Mouse (Mus musculus): ENCODE measurements around the gene Rims1. TPM values are rescaled to one million over a fixed set of nuclear protein-coding genes. Genes with fewer than 3 reads are reported as not detected.

Gene Rims1
- polyA plus RNA-seq, 1 experiment from 2014 or later, result 1.9 TPM

GRCm38 (mm10) chr1:22274081-22274480, 531.7 kb downstream of the Rims1 start:
- no peak overlapping the region for H3K4me3 ChIP-seq
- 51% methylated on average over 2 of the region's 2 CpGs for WGBS
- ATAC-seq (replicated peaks; ENCODE audit: insufficient number of reproducible peaks, insufficient read depth, low FRiP score, low read depth), result no peak
- H3K27me3 ChIP-seq, result no peaks in the 10 kb centered on the region
- no peak overlapping the region for H3K27ac ChIP-seq
- H3K9me3 ChIP-seq (replicated peaks), result no peaks in the 10 kb centered on the region
- no peak overlapping the region for H3K9ac ChIP-seq
- H3K4me2 ChIP-seq, result no peak overlapping the region
- H3K36me3 ChIP-seq, result no peaks in the 10 kb centered on the region
- no peaks in the 10 kb centered on the region for H3K4me1 ChIP-seq (replicated peaks)

- no peaks in the 10 kb centered on the region for H3K27me3 ChIP-seq
- no peaks in the 10 kb centered on the region for H3K4me1 ChIP-seq (replicated peaks)
- no peaks in the 10 kb centered on the region for H3K36me3 ChIP-seq
- H3K9me3 ChIP-seq (replicated peaks), result no peaks in the 10 kb centered on the region
- no peak overlapping the region for H3K4me3 ChIP-seq
- no peak overlapping the region for H3K27ac ChIP-seq
- ATAC-seq (replicated peaks; ENCODE audit: insufficient number of reproducible peaks, insufficient read depth, low FRiP score, low read depth), result no peak
- WGBS, result 59% methylated on average over 5 of the region's 5 CpGs
- H3K9ac ChIP-seq, result no peak overlapping the region
- H3K4me2 ChIP-seq, result no peak overlapping the region
These were observed 535.7 kb downstream of the Rims1 start for GRCm38 (mm10) chr1:22270131-22270530.

GRCm38 (mm10) chr1:22268581-22269359, 537.0 kb downstream of the Rims1 start:
- H3K4me3 ChIP-seq, result no peak overlapping the region
- WGBS, result 27% methylated on average over 15 of the region's 15 CpGs

GRCm38 (mm10) chr1:22266491-22266890, 539.3 kb downstream of the Rims1 start:
- no peak for ATAC-seq (replicated peaks; ENCODE audit: insufficient number of reproducible peaks, insufficient read depth, low FRiP score, low read depth)
- Histone ChIP-seq H3K27me3 (no peaks in the 10 kb centered on the region), H3K27ac (no peak overlapping the region), H3K4me1 (replicated peaks) (no peaks in the 10 kb centered on the region), H3K36me3 (no peaks in the 10 kb centered on the region), H3K4me2 (no peak overlapping the region), H3K9ac (no peak overlapping the region), H3K9me3 (replicated peaks) (no peaks in the 10 kb centered on the region), H3K4me3 (no peak overlapping the region)
- 73% methylated on average over 10 of the region's 10 CpGs for WGBS

More at GRCm38 (mm10) chr1:22268581-22269359, 537.0 kb downstream of the Rims1 start:
- no peak for ATAC-seq (replicated peaks; ENCODE audit: insufficient number of reproducible peaks, insufficient read depth, low FRiP score, low read depth)
- no peaks in the 10 kb centered on the region for H3K9me3 ChIP-seq (replicated peaks)
- H3K27ac ChIP-seq, result no peak overlapping the region
- no peaks in the 10 kb centered on the region for H3K27me3 ChIP-seq
- peak overlapping the region; percentile 33 for H3K4me2 ChIP-seq
- H3K4me1 ChIP-seq (replicated peaks), result no peaks in the 10 kb centered on the region
- H3K9ac ChIP-seq, result no peak overlapping the region
- H3K36me3 ChIP-seq, result no peaks in the 10 kb centered on the region

- Histone ChIP-seq H3K4me2 (no peak overlapping the region), H3K9me3 (replicated peaks) (no peaks in the 10 kb centered on the region), H3K27ac (no peak overlapping the region), H3K9ac (no peak overlapping the region), H3K4me1 (replicated peaks) (no peaks in the 10 kb centered on the region), H3K36me3 (no peaks in the 10 kb centered on the region), H3K27me3 (no peaks in the 10 kb centered on the region), H3K4me3 (no peak overlapping the region)
- 55% methylated on average over 3 of the region's 3 CpGs for WGBS
- ATAC-seq (replicated peaks; ENCODE audit: insufficient number of reproducible peaks, insufficient read depth, low FRiP score, low read depth), result no peak
These were observed 540.3 kb downstream of the Rims1 start for GRCm38 (mm10) chr1:22265528-22265927.

- Histone ChIP-seq H3K27me3 (no peaks in the 10 kb centered on the region), H3K4me3 (no peak overlapping the region), H3K4me2 (no peak overlapping the region), H3K36me3 (no peaks in the 10 kb centered on the region), H3K9me3 (replicated peaks) (no peaks in the 10 kb centered on the region), H3K27ac (no peak overlapping the region), H3K9ac (no peak overlapping the region), H3K4me1 (replicated peaks) (no peaks in the 10 kb centered on the region)
- ATAC-seq (replicated peaks; ENCODE audit: insufficient number of reproducible peaks, insufficient read depth, low FRiP score, low read depth), result no peak
- WGBS, result 55% methylated on average over 6 of the region's 6 CpGs
These were observed 543.4 kb downstream of the Rims1 start for GRCm38 (mm10) chr1:22262169-22262950.

- no peaks in the 10 kb centered on the region for H3K9me3 ChIP-seq (replicated peaks)
- H3K36me3 ChIP-seq, result no peaks in the 10 kb centered on the region
- H3K27me3 ChIP-seq, result no peaks in the 10 kb centered on the region
- no peak overlapping the region for H3K27ac ChIP-seq
- ATAC-seq (replicated peaks; ENCODE audit: insufficient number of reproducible peaks, insufficient read depth, low FRiP score, low read depth), result no peak
- H3K4me3 ChIP-seq, result no peak overlapping the region
- H3K4me1 ChIP-seq (replicated peaks), result no peaks in the 10 kb centered on the region
- no peak overlapping the region for H3K9ac ChIP-seq
- H3K4me2 ChIP-seq, result no peak overlapping the region
- 80% methylated on average over 4 of the region's 4 CpGs for WGBS
These were observed 544.1 kb downstream of the Rims1 start for GRCm38 (mm10) chr1:22261702-22262101.

GRCm38 (mm10) chr1:22260291-22260690, 545.5 kb downstream of the Rims1 start:
- 51% methylated on average over 2 of the region's 2 CpGs for WGBS
- Histone ChIP-seq H3K36me3 (no peaks in the 10 kb centered on the region), H3K4me2 (no peak overlapping the region)

GRCm38 (mm10) chr1:22258356-22258755, 547.4 kb downstream of the Rims1 start:
- H3K4me3 ChIP-seq, result no peak overlapping the region
- no peak for ATAC-seq (replicated peaks; ENCODE audit: insufficient number of reproducible peaks, insufficient read depth, low FRiP score, low read depth)

More at GRCm38 (mm10) chr1:22260291-22260690, 545.5 kb downstream of the Rims1 start:
- Histone ChIP-seq H3K9ac (no peak overlapping the region), H3K4me1 (replicated peaks) (no peaks in the 10 kb centered on the region), H3K4me3 (no peak overlapping the region), H3K9me3 (replicated peaks) (no peaks in the 10 kb centered on the region), H3K27ac (no peak overlapping the region), H3K27me3 (no peaks in the 10 kb centered on the region)
- ATAC-seq (replicated peaks; ENCODE audit: insufficient number of reproducible peaks, insufficient read depth, low FRiP score, low read depth), result no peak

GRCm38 (mm10) chr1:22254278-22254677, 551.5 kb downstream of the Rims1 start:
- Histone ChIP-seq H3K4me2 (no peak overlapping the region), H3K27ac (no peak overlapping the region), H3K4me1 (replicated peaks) (no peaks in the 10 kb centered on the region), H3K9me3 (replicated peaks) (no peaks in the 10 kb centered on the region), H3K9ac (no peak overlapping the region), H3K27me3 (no peaks in the 10 kb centered on the region), H3K36me3 (no peaks in the 10 kb centered on the region), H3K4me3 (no peak overlapping the region)
- WGBS, result 91% methylated on average over 2 of the region's 2 CpGs
- no peak for ATAC-seq (replicated peaks; ENCODE audit: insufficient number of reproducible peaks, insufficient read depth, low FRiP score, low read depth)

More at GRCm38 (mm10) chr1:22258356-22258755, 547.4 kb downstream of the Rims1 start:
- Histone ChIP-seq H3K27ac (no peak overlapping the region), H3K9ac (no peak overlapping the region), H3K36me3 (no peaks in the 10 kb centered on the region), H3K27me3 (no peaks in the 10 kb centered on the region), H3K4me2 (no peak overlapping the region), H3K9me3 (replicated peaks) (no peaks in the 10 kb centered on the region), H3K4me1 (replicated peaks) (no peaks in the 10 kb centered on the region)
- 74% methylated on average over 4 of the region's 4 CpGs for WGBS

GRCm38 (mm10) chr1:22252873-22253272, 552.9 kb downstream of the Rims1 start:
- H3K36me3 ChIP-seq, result no peaks in the 10 kb centered on the region
- no peak overlapping the region for H3K4me2 ChIP-seq
- H3K4me3 ChIP-seq, result no peak overlapping the region
- no peak for ATAC-seq (replicated peaks; ENCODE audit: insufficient number of reproducible peaks, insufficient read depth, low FRiP score, low read depth)
- H3K4me1 ChIP-seq (replicated peaks), result no peaks in the 10 kb centered on the region
- no peaks in the 10 kb centered on the region for H3K27me3 ChIP-seq
- no peak overlapping the region for H3K27ac ChIP-seq
- no peak overlapping the region for H3K9ac ChIP-seq
- H3K9me3 ChIP-seq (replicated peaks), result no peaks in the 10 kb centered on the region
